Mouse (Mus musculus): ENCODE measurements around the gene Aamdc.

Aamdc gene

DNA sequence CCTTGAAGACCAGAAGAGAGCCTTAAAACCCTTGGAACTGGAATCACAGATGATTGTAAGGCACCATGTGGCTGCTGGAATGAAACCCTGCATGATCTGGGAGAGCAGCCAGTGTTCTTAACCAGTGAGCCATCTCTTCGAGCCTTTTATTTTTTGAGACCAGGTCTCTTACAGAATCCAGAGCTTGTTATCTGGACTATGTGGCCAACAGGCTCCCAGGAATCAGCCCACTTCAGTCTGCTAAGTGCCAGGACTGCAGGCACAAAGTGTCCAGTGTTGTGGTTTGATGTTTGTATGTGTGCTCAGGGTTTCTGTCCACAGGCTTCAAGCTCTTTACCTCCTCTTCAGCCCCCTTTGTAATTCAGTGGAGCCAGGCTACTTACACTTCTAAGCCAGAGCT, 64.5 kb downstream of the Aamdc start:
- no peak for DNase-seq (ENCODE audit: low read depth)

DNA sequence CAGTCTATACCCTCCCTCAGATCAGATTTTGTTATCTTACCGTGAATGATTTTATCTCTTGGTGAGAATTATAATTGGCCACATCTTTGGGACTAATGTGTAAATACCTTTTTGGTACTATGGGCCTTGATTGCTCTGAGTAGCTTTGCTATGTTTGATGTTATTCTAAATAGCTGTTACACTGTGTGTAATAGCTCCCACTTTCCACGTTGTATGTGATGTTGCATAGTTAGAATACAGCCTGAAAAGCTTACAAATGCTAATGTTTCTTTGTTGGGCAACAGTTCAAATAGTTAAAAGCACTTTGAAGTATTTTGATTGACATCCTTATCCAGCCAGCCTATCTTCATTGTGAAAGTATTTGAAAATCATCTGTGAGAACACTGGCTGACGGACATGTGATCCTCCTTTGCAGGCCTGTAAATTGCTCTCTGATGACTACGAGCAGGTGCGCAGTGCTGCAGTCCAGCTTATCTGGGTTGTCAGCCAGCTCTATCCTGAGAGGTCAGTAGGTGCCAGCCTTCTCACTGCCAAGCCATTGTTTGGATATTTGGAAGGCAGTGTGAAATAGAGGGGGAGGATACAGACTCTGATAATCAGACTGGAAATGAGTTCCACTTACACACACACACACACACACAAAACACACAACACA, 78.6 kb downstream of the Aamdc start:
- DNase-seq (ENCODE audit: low read depth), result no peak

All from 416B (cell line).